8 mouse cellular contexts compared by ENCODE assay signal in the genomic region with DNA sequence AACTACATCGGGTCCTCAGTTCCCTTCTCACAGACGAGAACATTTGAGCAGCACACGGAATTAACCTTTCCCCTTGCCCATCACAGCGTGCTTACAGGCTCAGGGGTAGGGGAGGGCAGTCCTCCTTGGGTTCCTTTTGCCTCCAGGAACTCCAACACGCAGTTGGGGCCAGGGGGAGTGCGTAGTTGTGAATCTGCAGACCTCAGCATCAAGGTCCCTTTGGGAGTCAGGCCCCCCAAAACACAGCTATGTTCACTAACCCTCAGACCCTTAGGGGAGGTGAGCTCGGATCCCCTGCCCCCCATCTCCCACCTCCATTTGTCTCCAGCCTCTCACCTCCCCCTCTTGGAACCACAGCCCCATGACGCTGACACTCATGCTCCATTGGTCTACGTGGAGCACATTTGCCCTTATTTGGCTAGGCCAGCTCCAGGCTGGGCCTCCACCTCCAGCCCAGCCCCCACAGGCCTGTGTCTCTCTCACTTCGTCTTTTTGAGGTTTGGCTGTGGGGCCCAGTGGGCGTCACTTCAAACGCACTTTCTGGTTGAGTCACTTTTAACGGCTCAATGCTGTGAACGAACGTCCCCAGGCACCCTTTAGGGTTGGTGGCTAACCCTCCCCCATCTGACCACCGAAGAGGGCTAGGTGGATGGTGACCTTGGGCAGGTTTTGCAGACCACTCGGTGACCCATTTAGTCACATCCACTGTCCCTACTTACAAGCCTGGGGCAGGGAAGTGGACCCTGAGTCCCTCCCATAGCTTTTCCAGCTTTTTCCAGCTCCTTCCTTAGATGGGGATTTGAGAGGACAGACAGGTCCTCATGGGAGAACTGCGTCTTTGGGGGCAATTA. TPM values are rescaled to one million over a fixed set of nuclear protein-coding genes. Genes with fewer than 3 reads are reported as not detected.
DNase-seq lines count a peak whose midpoint lies in the region; ATAC-seq and TF ChIP-seq lines count a peak whose summit lies in the region.

No protein-coding gene starts in this region.

- peak overlapping the region; percentile 93 for H3K4me2 ChIP-seq in liver, embryonic 14.5 days (ENCODE audit: low read depth)
- H3K4me2 ChIP-seq in hindbrain, postnatal 0 days (ENCODE audit: low read depth, low read length): no peak overlapping the region

- no peaks in the 10 kb centered on the region for H3K27me3 ChIP-seq in C2C12 (ENCODE audit: control insufficient read depth, insufficient read depth, insufficient read length)
- no peaks in the 10 kb centered on the region for H3K27me3 ChIP-seq in liver, embryonic 14.5 days (ENCODE audit: control insufficient read depth, insufficient read depth, low read length)
- H3K27me3 ChIP-seq in hindbrain, postnatal 0 days (ENCODE audit: insufficient read depth, low read length): no peaks in the 10 kb centered on the region

- no peaks in the 10 kb centered on the region for H3K9me3 ChIP-seq in liver, embryonic 14.5 days (ENCODE audit: control insufficient read depth, low read length)
- no peaks in the 10 kb centered on the region for H3K9me3 ChIP-seq in hindbrain, postnatal 0 days (ENCODE audit: low read length)

- no peak overlapping the region for H3K4me3 ChIP-seq in C2C12 (ENCODE audit: insufficient read depth, poor library complexity, severe bottlenecking)
- peak overlapping the region; percentile 59 to 68 for H3K4me3 ChIP-seq in liver, embryonic 14.5 days (ENCODE audit: insufficient read depth in 1 of 2, low read depth in 2 of 2, low read length in 2 of 2)
- H3K4me3 ChIP-seq in hindbrain, postnatal 0 days (ENCODE audit: low read length): no peak overlapping the region

- H3K27ac ChIP-seq in liver, embryonic 14.5 days: peak overlapping the region; percentile 100
- no peak overlapping the region for H3K27ac ChIP-seq in hindbrain, postnatal 0 days

- H3K9ac ChIP-seq in liver, embryonic 14.5 days (replicated peaks): peak overlapping the region; percentile 93
- H3K9ac ChIP-seq in hindbrain, postnatal 0 days (replicated peaks; ENCODE audit: low read length): no peak overlapping the region

- DNase-seq in 3134 (ENCODE audit: extremely low read depth, insufficient read length, low spot score): peak; percentile 92
- DNase-seq in c-Kit-positive CD71-positive TER-119-negative erythroid progenitor cells, embryonic 14.5 days (ENCODE audit: low read depth): peak; percentile 97
- DNase-seq in heart, postnatal 4 days: peak; percentile 26
- peak; percentile 89 to 91 (median 90) for DNase-seq in liver, embryonic 14.5 days (ENCODE audit: low read depth in 3 of 3, low spot score in 3 of 3)
- DNase-seq in spleen, adult 12 weeks (ENCODE audit: low spot score): peak; percentile 84
- DNase-seq in cerebellum, postnatal 4 days (ENCODE audit: low spot score in 2 of 2): no peak
- DNase-seq in hindbrain, postnatal 0 days (ENCODE audit: low spot score): no peak

- H3K79me2 ChIP-seq in C2C12 (ENCODE audit: control insufficient read depth, insufficient read depth): no peaks in the 10 kb centered on the region

- H3K79me3 ChIP-seq in C2C12 (ENCODE audit: low read depth): no peaks in the 10 kb centered on the region

- 5% methylated on average over 18 of the region's 18 CpGs for WGBS in liver, embryonic 14.5 days (ENCODE audit: insufficient replicate concordance)
- WGBS in hindbrain, postnatal 0 days: 55% methylated on average over 18 of the region's 18 CpGs

- TF ChIP-seq EP300 in liver, embryonic 14.5 days (IDR thresholded peaks at IDR 0.05; ENCODE audit: low read depth): peak; percentile 44

- ATAC-seq in liver, embryonic 14.5 days (ENCODE audit: insufficient read depth): peak; percentile 79
- no peak for ATAC-seq in hindbrain, postnatal 0 days

- TF ChIP-seq CTCF in C2C12 (IDR thresholded peaks at IDR 0.05; ENCODE audit: control insufficient read depth, insufficient read depth, insufficient read length): no peak
- no peak; the same call in 1 of the 2 replicates for TF ChIP-seq CTCF in liver, embryonic 14.5 days (IDR thresholded peaks at IDR 0.05; ENCODE audit: low read depth)
- TF ChIP-seq CTCF in hindbrain, postnatal 0 days (IDR thresholded peaks at IDR 0.05; ENCODE audit: low read depth): no peak

- peaks cover 59 to 66% of the 10 kb centered on the region in 2 experiments for H3K4me1 ChIP-seq in liver, embryonic 14.5 days (replicated peaks; ENCODE audit: control insufficient read depth in 2 of 2, insufficient read depth in 2 of 2, low read length in 1 of 2)
- no peaks in the 10 kb centered on the region for H3K4me1 ChIP-seq in hindbrain, postnatal 0 days (ENCODE audit: insufficient read depth, low read length)

- peaks cover 4% of the 10 kb centered on the region for H3K36me3 ChIP-seq in C2C12 (ENCODE audit: control insufficient read depth, insufficient read depth)
- H3K36me3 ChIP-seq in liver, embryonic 14.5 days (replicated peaks; ENCODE audit: control insufficient read depth, insufficient read depth, low read depth): peaks cover 10% of the 10 kb centered on the region
- peaks cover 6% of the 10 kb centered on the region for H3K36me3 ChIP-seq in hindbrain, postnatal 0 days (ENCODE audit: insufficient read depth, low read length)

- peak overlapping the region; percentile 55 for H3ac ChIP-seq in C2C12 (ENCODE audit: control insufficient read depth, insufficient read length, low read depth)

TF ChIP-seq in C2C12, 6 proteins besides CTCF, POLR2A, EP300 and RAD21:
- no peak for TF ChIP-seq USF1 (IDR thresholded peaks at IDR 0.05; ENCODE audit: low read depth)
- TF ChIP-seq MAX (IDR thresholded peaks at IDR 0.05): peak; percentile 36

RNA-seq across cellular contexts. Expression of a gene that starts 10.9 kb away (rescaled TPM):
- polyA plus RNA-seq in C2C12 (2012; fragmentation: generic; extraction: Trizol): not detected
- total RNA-seq in heart, postnatal 4 days (2021): under 1 TPM in 1 of 2 experiments, not detected in 1; 0.07 TPM
- 5.4 and 5.5 TPM in 2 replicates for polyA plus RNA-seq in liver, embryonic 14.5 days (2012; rRNA removed)
- 1.1 and 2.4 TPM in 2 replicates for polyA plus RNA-seq in liver, embryonic 14.5 days (2014; fragmentation: Nextera tagmentation; extraction: Ambion mirVana)
- total RNA-seq in hindbrain, postnatal 0 days (2014; rRNA removed): 103 and 137 TPM in 2 replicates
- 33.2 and 35.6 TPM in 2 replicates for polyA plus RNA-seq in hindbrain, postnatal 0 days (2015; fragmentation: Nextera tagmentation; extraction: Ambion mirVana)

RNA-seq across cellular contexts. Expression of a gene that starts 12.1 kb away (rescaled TPM):
- polyA plus RNA-seq in C2C12 (2012; fragmentation: generic; extraction: Trizol): 214 TPM
- 10 to 100 TPM; 47.9 to 49.9 TPM for total RNA-seq in heart, postnatal 4 days (2021)
- polyA plus RNA-seq in liver, embryonic 14.5 days (2012; rRNA removed): 111 TPM in 2 replicates
- 211 and 214 TPM in 2 replicates for polyA plus RNA-seq in liver, embryonic 14.5 days (2014; fragmentation: Nextera tagmentation; extraction: Ambion mirVana)
- 60.7 and 63.5 TPM in 2 replicates for total RNA-seq in hindbrain, postnatal 0 days (2014; rRNA removed)
- 125 and 135 TPM in 2 replicates for polyA plus RNA-seq in hindbrain, postnatal 0 days (2015; fragmentation: Nextera tagmentation; extraction: Ambion mirVana)

RNA-seq across cellular contexts. Expression of a gene that starts 44.0 kb away (rescaled TPM):
- not detected for polyA plus RNA-seq in C2C12 (2012; fragmentation: generic; extraction: Trizol)
- total RNA-seq in heart, postnatal 4 days (2021): under 1 TPM; 0.14 to 0.33 TPM
- 142 and 163 TPM in 2 replicates for polyA plus RNA-seq in liver, embryonic 14.5 days (2012; rRNA removed)
- 301 and 360 TPM in 2 replicates for polyA plus RNA-seq in liver, embryonic 14.5 days (2014; fragmentation: Nextera tagmentation; extraction: Ambion mirVana)
- 0.37 TPM in 1 of 2 replicates, not detected in the other for total RNA-seq in hindbrain, postnatal 0 days (2014; rRNA removed)
- 0.10 and 0.55 TPM in 2 replicates for polyA plus RNA-seq in hindbrain, postnatal 0 days (2015; fragmentation: Nextera tagmentation; extraction: Ambion mirVana)

Comparison
In these comparisons a context has a peak if more than half of its experiments do, and no peak if none do; other contexts are left out.
1. DNase-seq: peak in 3134 (single experiment), c-Kit-positive CD71-positive TER-119-negative erythroid progenitor cells, embryonic 14.5 days (single experiment), heart, postnatal 4 days (single experiment), liver, embryonic 14.5 days (3 of 3) and spleen, adult 12 weeks (single experiment); none in cerebellum, postnatal 4 days (0 of 2) and hindbrain, postnatal 0 days (single experiment).
2. H3K4me3 ChIP-seq: peak in liver, embryonic 14.5 days (2 of 2); none in C2C12 (single experiment) and hindbrain, postnatal 0 days (single experiment).
3. RNA of a gene that starts 44.0 kb away (polyA plus RNA-seq): 142 to 360 TPM in liver, embryonic 14.5 days; 0.10 to 0.55 TPM in hindbrain, postnatal 0 days and not detected in C2C12 (single experiment); every median in the first group is over 10 times any median in the second.